Mouse (Mus musculus) T-cell, adult 2 months (primary cell): ENCODE results near the gene Tpd52l2.

ENCODE experiments used
- DNase-seq: peaks from one replicate; pipeline ENCODE4 v3.0.0; 2022; ENCODE audit warnings: low spot score

Gene Tpd52l2

DNA sequence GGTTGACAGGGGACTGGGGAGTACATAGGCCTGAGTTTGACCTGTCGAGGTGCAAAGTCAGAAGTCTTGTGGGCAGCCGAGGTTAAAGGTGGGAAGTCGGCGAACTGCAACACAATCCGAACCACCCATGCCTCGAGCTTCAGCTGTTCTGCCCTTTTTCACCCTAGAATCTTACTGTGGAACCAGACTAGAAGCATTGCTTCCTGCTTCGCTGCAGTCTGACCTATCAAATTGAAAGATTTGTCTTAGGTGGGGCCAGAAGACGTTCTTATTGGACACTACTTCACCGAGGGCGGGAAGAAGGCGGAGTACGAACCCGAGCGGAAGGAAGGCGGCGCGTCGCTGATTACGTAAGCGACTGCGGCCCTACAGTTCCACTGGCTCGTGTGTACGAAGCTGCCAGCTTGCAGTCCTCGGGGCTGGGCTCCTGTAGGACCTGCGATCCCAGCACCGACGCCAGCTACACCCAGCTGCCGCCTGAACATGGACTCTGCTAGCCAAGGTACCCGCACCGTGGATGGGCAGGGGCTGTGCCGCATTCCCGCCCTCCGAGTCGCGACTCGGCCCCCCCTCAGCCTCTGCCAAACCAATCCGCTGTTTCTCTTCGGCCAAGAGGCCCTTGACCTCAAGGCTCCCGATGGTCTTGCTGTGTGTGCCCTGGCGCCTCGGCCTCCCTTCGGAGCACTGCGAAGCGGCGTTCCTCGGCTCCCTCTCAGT is at the start of gene Tpd52l2:
Gene Tpd52l2, plus strand, starts transcription at position 312 of the 717 bp plus-strand sequence.
- DNase-seq, result peak; percentile 93

DNA sequence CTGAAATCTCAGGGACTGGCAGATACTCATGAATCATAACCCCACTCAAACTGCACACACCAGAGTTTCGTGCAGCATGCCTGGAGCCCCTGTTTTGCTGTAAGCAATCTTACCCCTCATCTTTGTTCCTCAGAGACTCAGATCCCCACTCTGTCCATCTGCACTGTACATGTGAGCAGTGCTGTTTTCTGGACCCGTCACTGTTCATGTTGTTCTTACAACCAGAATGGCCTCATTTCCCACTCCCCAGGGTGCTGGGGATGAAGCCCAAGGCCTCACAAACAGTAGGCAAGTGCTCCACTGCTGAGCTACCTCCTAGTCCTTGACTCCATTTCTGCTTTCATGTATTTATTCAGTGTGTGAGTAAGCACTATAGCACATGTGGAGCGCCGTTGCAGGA is 44.8 kb upstream of the Tpd52l2 start:
- DNase-seq, result no peak

DNA sequence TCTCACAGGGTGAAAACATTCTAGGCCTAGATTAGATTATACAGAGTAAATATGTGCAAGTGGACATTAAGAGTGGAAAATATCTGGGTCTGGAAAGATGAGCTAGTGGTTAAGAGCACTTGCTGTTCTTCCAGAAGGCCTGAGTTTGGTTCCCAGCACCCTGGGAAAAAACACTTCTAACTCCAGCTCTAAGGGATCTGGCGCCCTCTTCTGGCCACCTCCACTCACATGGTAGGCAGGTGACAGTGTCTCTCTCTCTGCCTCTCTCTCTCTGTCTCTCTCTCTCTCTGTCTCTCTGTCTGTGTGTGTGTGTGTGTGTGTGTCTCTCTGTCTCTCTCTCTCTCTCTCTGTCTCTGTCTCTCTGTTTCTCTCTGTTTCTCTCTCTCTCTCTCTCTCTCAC is 43.7 kb upstream of the Tpd52l2 start:
- no peak for DNase-seq

DNA sequence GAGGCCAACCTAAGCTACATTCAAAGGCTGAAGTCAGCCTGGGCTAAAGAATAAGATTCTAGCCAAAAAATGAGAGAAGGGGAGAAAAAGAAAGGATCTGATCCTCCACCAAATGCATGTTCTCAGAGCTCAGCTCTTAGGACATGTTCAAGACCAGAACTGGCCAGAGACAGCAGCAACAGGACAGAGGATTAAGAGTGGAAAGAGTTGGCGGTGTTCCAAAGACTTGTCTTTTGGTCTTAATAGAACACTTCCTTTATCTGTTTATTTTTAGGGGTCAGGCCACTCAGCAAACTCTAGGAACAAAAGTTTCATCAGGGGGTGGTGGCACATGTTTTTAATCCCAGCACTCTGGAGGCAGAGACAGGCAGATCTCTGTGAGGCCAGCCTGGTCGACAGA is 41.0 kb upstream of the Tpd52l2 start:
- no peak for DNase-seq

DNA sequence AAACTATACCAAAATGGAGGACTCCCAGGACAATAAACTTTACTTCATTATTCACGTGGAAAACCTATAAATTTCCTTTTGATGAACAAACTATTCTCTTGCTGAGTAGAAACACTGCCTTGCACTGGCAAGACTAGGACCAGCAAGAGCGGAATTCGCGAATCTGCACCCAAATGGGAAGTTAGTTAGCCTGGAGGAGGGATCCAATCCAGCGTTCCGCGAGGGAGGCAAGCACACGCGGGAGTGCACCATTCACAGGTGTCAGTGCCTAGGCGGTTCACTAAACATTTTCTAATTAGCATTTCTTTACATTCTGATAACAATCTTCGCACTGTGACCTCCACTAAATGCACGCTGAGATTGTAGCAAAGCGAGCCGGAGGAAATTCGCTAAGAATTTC is 39.1 kb upstream of the Tpd52l2 start:
- DNase-seq, result no peak

DNA sequence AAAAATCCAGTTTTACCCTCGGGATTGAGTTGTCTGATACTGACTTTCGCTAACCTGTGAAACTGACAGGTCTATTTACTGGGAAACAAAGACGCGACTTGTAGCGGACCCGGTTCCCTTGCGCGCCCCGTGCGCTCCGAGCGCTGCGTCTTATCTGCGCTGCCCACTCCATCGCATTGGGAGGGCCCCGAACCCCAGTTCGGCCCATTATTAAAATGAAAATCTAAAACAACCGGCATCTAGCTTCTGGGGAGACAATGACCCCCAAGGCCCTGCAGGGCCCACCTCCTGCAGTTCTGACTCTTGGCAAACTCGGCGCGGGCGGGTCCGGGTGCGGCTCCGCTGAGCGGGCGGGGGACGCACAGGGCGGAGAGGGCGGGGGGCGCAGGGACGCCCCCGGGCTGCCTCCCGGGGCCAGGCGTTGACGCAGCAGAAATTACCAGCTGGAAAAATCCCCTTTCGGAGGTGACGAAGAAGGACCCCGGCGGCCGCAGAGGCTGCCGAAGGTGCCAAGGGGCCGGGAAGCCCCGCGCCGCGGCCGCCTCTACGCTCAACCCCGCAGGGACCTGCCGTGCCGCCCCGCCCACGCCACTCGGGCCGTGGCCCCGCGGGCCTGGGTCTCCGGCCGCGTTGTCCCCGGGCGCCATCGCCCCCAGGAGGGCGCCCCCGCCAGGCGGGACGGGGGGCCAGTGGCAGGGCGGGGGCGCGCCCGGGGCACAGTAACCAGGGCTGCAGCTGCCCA is 38.4 kb upstream of the Tpd52l2 start:
- peak; percentile 16 for DNase-seq

DNA sequence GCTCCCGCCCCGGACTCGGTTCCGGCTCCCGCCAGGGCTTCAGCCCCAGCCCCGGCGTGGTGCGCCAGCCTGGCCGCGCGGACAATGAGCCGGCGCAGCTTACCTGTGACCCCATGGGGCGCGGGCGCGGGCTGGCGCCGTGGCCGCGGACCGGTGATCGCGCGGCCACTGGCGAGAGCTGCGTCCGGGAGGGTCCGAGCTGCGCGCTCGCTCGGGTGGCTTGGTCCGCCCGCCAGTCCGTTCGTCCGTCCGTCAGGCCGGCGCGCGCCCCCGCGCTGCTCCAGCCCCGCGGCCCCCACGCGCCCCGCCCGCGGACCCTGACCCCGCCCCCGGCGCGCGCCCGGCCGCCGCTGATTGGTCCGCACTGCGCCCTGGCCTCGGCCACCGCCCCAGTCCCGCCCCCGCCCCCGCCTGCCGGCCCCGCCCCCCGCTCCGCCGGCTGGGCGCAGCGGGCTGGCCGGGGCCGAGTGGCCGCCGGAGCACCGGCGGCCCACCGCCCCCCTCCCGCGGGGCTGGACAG is 37.7 kb upstream of the Tpd52l2 start, which contains the start of gene Zbtb46:
Gene Zbtb46, minus strand, starts transcription at position 274 of the 520 bp plus-strand sequence.
- no peak for DNase-seq

DNA sequence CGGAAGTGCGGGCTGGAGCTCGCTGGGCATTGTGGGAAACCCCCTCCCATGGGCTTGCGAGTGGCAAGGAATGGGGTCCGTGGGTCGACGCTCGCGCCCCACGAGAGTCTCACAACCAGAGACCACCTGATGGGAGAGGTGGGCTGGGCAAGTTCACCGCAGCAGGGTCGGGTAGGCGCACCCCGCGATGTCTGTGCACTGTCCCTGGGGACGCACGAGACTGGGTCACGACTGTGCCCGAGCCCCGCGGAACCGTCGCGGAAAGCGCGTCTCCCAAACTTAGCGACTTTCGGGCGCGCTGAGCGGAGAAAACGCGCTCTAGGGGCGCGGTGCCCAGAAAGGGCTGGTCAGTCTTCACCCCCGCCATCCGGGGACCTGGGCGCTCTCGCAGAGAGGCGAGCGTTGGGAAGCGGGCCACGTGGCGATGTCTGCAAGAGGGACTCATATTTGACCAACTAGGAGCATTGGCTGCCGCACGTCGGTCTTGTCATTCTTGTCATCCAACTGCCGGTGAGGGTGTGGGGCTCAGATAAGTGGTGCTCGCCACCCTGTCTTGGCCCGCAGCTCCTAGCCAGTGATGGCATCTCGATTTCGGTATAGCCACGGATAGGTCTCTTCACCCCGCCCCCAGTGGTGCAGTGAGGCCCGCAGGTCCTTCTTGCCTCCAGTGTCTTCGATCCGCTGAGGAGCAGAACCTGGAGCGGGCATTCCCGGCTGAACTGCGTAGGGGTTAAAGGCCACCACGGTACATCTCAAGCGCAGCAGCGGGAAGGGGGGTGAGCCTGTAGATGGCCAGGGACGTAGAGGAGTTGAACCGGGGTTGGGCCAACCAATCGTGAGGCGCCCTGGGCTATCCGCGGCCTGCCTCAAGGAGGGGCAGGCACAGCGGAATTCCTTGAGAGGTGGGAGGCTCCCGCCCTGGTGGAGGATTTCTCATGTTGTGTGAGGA is 37.0 kb upstream of the Tpd52l2 start:
- DNase-seq, result peak; percentile 10

DNA sequence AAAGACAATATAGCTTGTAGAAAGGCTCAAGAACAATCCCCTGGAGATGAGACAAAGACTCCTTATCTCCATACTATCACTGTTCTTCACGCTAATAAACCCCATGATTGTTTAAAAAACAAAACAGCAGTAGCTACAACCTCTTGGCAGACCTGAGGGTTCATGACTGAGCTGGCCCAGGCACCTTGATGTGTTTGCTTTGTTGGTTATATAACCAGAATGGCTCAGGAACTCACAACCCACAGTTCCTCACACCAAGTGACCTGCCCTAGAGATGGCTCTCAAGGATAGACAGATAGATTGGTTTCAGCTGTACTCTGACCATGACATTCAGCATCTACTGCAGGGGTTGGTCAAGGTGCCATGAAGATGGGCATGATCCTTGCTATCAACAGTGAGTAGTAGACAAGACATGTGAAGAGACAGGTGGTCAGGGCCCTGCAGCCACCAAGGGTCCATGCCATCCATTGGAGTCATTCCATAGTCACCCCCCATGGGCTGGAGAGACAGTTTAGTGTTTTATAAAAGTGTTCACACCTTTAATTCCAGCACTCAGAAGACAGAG is 35.3 kb upstream of the Tpd52l2 start:
- DNase-seq, result no peak

DNA sequence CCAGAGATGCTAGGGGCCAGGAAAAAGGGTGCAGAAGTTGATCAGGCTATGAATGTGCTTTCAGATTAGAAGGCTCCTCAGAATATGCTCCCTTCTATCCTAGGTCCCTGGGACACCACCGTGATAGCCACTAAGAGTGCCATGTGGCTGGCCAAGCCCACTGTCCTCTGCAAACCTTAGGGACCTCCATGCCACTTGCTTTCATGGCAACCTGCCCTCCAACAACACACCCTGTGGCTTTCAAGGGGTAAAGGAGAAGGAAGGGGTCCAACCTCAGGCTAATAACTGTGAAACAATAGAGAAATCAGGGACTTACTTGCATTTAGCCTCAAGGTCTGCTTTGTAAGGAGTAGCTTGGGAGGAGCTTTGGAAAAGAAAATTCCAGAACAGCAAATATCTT is 34.3 kb upstream of the Tpd52l2 start:
- DNase-seq, result no peak

DNA sequence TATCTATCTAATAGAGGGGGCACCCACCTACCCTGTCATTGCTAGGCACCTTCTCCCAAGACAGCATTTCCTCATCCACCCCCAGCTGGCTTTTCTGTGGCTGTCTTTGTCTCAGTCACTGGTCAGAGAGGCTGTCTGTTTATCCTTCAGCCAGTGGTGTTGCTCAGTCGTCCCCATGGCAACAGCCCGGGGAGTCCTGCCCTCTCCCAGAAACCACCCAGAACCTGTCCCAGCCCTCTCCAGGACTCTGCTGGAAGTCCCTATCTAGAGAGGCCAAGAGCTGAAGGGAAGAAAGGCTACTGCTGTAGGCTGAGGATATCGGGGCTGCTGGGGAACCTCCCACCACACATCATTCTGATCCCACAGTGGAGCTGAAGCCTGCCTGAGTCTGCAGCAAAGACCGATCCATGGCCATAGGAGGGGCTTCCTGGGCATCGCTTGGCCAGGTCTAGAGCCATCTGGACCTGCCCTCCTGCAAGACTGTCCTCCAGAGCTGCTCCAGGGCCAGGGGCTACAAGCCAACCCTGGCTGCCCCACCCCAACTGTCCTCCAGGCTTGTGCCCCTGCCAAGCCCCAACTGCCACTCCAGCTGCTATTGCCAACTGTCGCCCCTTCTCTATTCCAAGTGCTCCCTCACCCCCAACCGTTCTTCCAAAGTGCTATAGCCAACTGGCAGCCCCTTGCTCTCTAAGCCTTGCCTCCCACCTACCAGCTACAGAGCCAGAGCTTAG is 33.8 kb upstream of the Tpd52l2 start:
- no peak for DNase-seq

DNA sequence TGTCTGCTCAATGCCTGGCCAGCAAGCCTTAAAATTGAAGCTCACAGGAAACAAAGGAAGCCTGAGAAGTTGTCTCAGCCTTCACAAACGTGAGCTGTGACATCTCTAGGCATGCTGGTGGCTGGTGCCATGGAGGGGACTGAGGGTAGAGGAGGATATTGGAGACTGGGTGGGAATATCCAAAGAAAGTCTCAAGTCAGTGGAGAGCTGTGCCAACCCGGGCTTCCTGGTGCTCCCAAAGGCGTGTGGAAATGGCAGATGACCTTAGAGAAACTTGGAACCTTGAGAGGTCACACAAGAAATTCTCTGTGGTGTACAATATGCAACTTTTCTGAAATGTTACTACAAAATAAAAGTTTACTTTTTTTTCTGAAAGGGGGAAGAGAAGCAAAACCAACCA is 31.5 kb upstream of the Tpd52l2 start:
- no peak for DNase-seq

DNA sequence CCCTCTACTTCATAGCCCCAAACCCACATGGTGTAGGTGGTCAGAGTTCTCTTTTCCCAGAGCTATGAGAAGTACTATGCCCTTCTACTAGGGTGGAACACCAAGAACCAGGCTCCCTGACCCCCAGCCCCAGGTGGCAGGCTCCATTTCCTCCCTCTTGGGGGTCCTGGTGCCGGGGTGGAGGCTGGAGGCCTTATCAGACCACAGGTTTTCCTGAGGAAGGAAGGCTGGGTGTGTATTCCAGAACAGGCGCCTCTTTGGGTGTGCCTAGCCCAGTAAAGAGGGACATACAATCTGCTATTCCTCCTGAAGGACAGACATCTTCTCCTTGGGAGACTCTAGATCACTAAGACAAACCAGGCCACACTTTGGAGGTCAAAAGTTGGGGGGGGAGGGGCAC is 26.7 kb upstream of the Tpd52l2 start:
- DNase-seq, result no peak

DNA sequence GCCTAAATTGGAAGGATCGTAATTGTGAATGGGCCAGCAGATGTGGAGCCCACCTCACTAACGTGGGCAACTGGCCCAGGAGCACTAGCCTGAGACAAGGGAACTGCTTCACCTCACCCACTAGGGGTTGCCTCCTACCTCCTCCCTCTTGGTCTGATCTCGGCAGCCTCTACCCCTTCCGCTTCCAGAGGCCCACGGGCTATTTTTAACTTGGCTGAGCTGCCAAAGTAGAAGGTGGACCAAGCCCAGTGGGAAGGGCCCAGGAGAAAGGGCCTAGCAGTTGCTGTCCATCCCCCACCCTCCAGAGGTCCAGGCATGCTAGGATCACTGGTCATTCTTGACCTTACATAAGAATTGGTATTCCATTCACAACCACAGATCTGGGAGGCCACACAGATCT is 25.7 kb upstream of the Tpd52l2 start:
- DNase-seq, result no peak

DNA sequence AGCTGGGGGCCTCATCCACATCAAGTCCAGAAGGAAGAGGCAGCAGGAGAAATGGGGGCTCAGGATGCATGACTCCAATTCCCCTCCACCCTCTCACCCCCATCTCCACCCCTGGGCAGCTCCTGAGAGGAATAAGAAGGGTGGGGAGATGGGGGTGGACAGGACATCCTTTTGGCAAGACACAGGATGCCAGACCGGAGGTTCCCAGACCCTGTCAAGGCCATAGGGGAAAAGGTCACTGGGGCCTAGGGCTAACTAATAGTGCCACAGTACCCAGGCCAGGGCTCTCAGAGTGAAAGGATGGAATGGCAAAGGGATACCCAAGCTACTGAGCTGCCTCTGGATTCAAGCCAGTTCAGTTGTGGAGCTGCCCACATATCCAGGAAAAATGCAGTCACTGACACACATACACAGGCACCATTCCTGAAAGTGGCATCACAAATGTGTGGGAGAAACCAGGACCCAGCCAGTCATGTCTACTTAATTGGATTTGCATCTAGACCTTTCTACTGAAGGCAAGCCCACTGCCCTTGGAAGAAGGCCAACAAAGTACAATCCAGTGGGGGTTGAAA is 24.6 kb upstream of the Tpd52l2 start:
- DNase-seq, result no peak

DNA sequence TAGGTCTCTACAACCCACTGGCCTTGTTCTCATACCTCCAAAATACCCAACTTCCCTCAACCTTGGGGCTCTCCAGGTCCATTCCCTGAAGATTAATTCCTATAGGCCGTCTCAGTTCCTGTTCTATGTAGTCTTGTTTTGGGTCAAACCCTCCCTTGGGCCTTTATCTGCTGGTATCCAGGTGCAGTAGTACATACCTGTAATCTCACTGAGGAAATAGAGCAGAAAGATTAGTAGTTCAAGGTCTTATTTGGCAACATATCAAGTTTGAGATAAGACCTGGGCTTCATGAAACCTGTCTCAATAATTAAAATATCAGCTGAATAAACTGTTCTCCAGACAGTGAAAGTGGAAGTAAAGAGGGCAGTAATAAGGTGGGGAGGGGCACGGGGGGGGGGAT is 13.8 kb upstream of the Tpd52l2 start:
- DNase-seq, result no peak

DNA sequence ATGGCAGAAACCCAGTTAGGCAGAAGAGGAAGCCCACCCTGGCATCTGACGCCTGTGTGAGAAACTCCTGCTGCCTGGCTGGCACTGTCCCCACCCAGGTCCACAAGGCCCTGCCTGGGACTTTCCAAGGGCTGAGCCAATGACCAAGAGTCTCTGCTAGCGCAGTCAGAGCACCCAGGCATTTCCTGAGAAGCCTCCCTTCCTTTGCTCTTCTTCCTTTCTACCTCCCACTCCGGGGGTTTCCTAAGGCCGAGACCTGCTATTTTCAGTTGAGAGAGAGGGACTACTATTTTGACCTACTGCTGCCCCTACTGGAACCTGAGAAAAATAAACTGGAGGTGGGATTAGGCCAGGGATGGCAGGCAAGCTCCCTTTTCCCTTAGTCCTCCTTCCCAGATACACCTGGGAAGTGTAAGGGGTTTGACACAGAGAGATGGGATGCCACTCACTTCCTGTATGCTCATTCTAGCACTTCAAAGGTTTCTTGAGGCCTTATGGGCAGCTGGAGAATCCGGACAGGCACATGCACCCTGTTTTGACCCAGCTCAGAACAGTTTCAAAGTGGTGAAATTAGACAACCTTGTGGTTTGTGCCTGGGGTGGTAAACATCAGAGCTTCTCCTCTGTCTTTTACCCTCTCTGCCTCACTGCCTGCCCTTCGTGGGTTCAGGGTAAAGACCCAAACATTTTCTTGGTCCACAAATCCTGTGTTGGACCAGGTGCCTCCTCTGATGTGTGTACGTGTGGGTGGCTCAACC is 13.2 kb upstream of the Tpd52l2 start:
- DNase-seq, result peak; percentile 79

DNA sequence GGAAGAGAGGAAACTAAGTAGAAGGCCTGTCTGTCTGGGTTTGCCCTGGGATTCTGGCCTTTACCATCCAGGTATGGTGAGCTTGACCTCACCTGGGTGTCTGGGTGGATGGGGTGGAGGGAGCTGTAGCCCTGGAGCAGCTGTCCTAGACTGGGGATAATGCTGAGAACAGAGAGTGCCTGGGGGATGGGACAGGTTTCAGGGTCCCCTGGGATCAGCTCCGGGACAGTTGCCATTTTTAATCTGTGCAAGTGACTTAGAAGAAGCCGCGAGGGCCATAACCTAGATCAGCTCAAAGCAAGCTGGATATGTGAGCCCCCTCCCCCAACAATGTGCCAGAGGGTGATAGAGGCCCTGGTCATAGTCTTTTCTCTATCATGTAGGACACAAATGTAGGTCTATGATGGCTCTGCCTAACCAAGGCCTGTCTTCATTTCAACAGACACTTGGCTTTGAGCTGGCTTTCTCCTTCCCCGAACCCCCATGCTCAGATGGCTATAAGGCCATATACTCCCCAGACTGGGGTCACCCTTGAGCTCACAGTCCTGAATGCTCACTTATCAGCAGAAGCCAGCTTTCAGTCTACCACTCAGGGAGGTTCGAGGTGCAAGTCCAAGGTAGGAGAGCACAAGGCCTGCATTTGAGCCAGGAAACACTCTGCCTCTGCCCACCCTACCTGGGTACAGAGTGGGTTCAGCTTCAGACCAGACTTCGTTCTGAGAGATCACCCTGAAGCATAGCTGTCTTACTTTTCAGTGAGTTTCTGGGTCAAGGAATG is 12.3 kb upstream of the Tpd52l2 start:
- no peak for DNase-seq

DNA sequence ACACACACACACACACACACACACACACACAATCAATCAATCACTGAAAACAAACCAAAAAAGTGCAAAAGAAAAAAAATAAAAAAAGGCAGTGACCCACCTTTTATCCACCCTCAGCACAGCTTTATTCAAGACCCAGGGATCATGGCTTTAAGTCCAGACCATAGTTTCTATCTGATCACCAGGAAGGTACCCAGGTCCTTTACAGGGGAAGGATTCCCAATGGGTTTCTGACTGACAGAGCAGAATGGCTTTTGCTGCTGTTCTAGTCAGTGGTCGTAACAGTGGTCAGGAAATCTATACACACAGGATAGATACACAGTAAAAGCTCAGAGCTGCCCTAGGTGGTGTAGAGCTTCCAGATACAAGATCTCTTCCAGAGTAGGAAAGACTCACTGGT is 11.2 kb upstream of the Tpd52l2 start:
- DNase-seq, result no peak
